Mouse (Mus musculus): Measurements from ENCODE around the gene Ccdc144b.

Gene Ccdc144b

GRCm38 (mm10) chr3:36053447-36053846 is at the start of gene Ccdc144b:
TSS of gene Ccdc144b (minus strand) at chr3:36053547.
- no peak for DNase-seq (ENCODE audit: low spot score in 2 of 2)

GRCm38 (mm10) chr3:36095371-36095770 is 42.0 kb upstream of the Ccdc144b start:
- no peak for DNase-seq (ENCODE audit: low spot score in 2 of 2)

GRCm38 (mm10) chr3:36087591-36087990 is 34.2 kb upstream of the Ccdc144b start:
- no peak for DNase-seq (ENCODE audit: low spot score in 2 of 2)

- no peak for DNase-seq (ENCODE audit: low spot score in 2 of 2)
Observed at GRCm38 (mm10) chr3:36085394-36085793, 32.0 kb upstream of the Ccdc144b start.

- no peak for DNase-seq (ENCODE audit: low spot score in 2 of 2)
Observed at GRCm38 (mm10) chr3:36083381-36083780, 30.0 kb upstream of the Ccdc144b start.

GRCm38 (mm10) chr3:36082843-36083242 is 29.5 kb upstream of the Ccdc144b start:
- DNase-seq (ENCODE audit: low spot score in 2 of 2), result no peak

- no peak for DNase-seq (ENCODE audit: low spot score in 2 of 2)
Observed at GRCm38 (mm10) chr3:36080741-36081140, 27.4 kb upstream of the Ccdc144b start.

GRCm38 (mm10) chr3:36079886-36080285 is 26.5 kb upstream of the Ccdc144b start:
- no peak for DNase-seq (ENCODE audit: low spot score in 2 of 2)

GRCm38 (mm10) chr3:36077386-36077785 is 24.0 kb upstream of the Ccdc144b start:
- no peak for DNase-seq (ENCODE audit: low spot score in 2 of 2)

- DNase-seq (ENCODE audit: low spot score in 2 of 2), result no peak
Observed at GRCm38 (mm10) chr3:36075466-36075865, 22.1 kb upstream of the Ccdc144b start.

- DNase-seq (ENCODE audit: low spot score in 2 of 2), result no peak
Observed at GRCm38 (mm10) chr3:36074231-36074630, 20.9 kb upstream of the Ccdc144b start.

- DNase-seq (ENCODE audit: low spot score in 2 of 2), result no peak
Observed at GRCm38 (mm10) chr3:36071047-36071446, 17.7 kb upstream of the Ccdc144b start.

- DNase-seq (ENCODE audit: low spot score in 2 of 2), result no peak
Observed at GRCm38 (mm10) chr3:36070436-36070835, 17.1 kb upstream of the Ccdc144b start.

- no peak for DNase-seq (ENCODE audit: low spot score in 2 of 2)
Observed at GRCm38 (mm10) chr3:36067731-36068130, 14.4 kb upstream of the Ccdc144b start.

- DNase-seq (ENCODE audit: low spot score in 2 of 2), result peak; percentile 78 to 95
Observed at GRCm38 (mm10) chr3:36065843-36066651, 12.7 kb upstream of the Ccdc144b start, which contains the start of gene Acad9. TSS of gene Acad9 (plus strand) at chr3:36065979.

GRCm38 (mm10) chr3:36065166-36065565 is 11.8 kb upstream of the Ccdc144b start:
- no peak for DNase-seq (ENCODE audit: low spot score in 2 of 2)

- DNase-seq (ENCODE audit: low spot score in 2 of 2), result no peak
Observed at GRCm38 (mm10) chr3:36064592-36065061, 11.3 kb upstream of the Ccdc144b start.

GRCm38 (mm10) chr3:36060096-36060850 is 6.9 kb upstream of the Ccdc144b start:
- DNase-seq (ENCODE audit: low spot score in 2 of 2), result peak; percentile 32 to 77

GRCm38 (mm10) chr3:36049106-36049505 is 4.2 kb downstream of the Ccdc144b start:
- DNase-seq (ENCODE audit: low spot score in 2 of 2), result no peak

- no peak for DNase-seq (ENCODE audit: low spot score in 2 of 2)
Observed at GRCm38 (mm10) chr3:36045086-36045485, 8.3 kb downstream of the Ccdc144b start.

GRCm38 (mm10) chr3:36044520-36044919 is 8.8 kb downstream of the Ccdc144b start:
- DNase-seq (ENCODE audit: low spot score in 2 of 2), result no peak

- DNase-seq (ENCODE audit: low spot score in 2 of 2), result no peak
Observed at GRCm38 (mm10) chr3:36031740-36032510, 21.4 kb downstream of the Ccdc144b start.

Measured in spleen, postnatal 10 days (tissue).